In genomic region chr5:23712130-23713001, GRCm38 (mm10) we compare ENCODE assay signal across 8 mouse cellular contexts. TPM values are rescaled to one million over a fixed set of nuclear protein-coding genes. Genes with fewer than 3 reads are reported as not detected.
DNase-seq lines count a peak whose midpoint lies in the region; ATAC-seq and TF ChIP-seq lines count a peak whose summit lies in the region.

No protein-coding gene starts in this region.

- H3K4me2 ChIP-seq in forebrain, embryonic 14.5 days (ENCODE audit: low read length) = peak overlapping the region; percentile 76
- peak overlapping the region; percentile 82 for H3K4me2 ChIP-seq in liver, postnatal 0 days (ENCODE audit: low read depth, low read length)
- peak overlapping the region; percentile 81 for H3K4me2 ChIP-seq in neural tube, embryonic 13.5 days

- no peaks in the 10 kb centered on the region for H3K4me1 ChIP-seq in ES-Bruce4 (ENCODE audit: control insufficient read depth, insufficient read depth, low read length)
- H3K4me1 ChIP-seq in forebrain, embryonic 14.5 days (ENCODE audit: control insufficient read depth, insufficient read depth, low read length) = no peaks in the 10 kb centered on the region
- no peaks in the 10 kb centered on the region for H3K4me1 ChIP-seq in liver, postnatal 0 days (ENCODE audit: insufficient read depth)
- no peaks in the 10 kb centered on the region; the same call in 1 of the 2 replicates for H3K4me1 ChIP-seq in neural tube, embryonic 13.5 days (replicated peaks)

- no peaks in the 10 kb centered on the region for H3K27me3 ChIP-seq in ES-Bruce4 (ENCODE audit: control insufficient read depth, insufficient read depth, low read length, poor library complexity, severe bottlenecking)
- no peaks in the 10 kb centered on the region for H3K27me3 ChIP-seq in forebrain, embryonic 14.5 days (replicated peaks; ENCODE audit: control insufficient read depth, insufficient read depth, low read length)
- H3K27me3 ChIP-seq in liver, postnatal 0 days (ENCODE audit: insufficient read depth, low read length) = no peaks in the 10 kb centered on the region
- H3K27me3 ChIP-seq in neural tube, embryonic 13.5 days = no peaks in the 10 kb centered on the region

- peak overlapping the region; percentile 60 for H3K9ac ChIP-seq in ES-Bruce4 (ENCODE audit: low read depth, poor library complexity, severe bottlenecking)
- H3K9ac ChIP-seq in forebrain, embryonic 14.5 days (ENCODE audit: low read length) = peak overlapping the region; percentile 75
- H3K9ac ChIP-seq in liver, postnatal 0 days (replicated peaks) = peak overlapping the region; percentile 59
- H3K9ac ChIP-seq in neural tube, embryonic 13.5 days = peak overlapping the region; percentile 81

- no peak for TF ChIP-seq EP300 in ES-Bruce4 (IDR thresholded peaks at IDR 0.05; ENCODE audit: insufficient read depth, low read depth, low read length)
- TF ChIP-seq EP300 in liver, postnatal 0 days (IDR thresholded peaks at IDR 0.05; ENCODE audit: low read depth) = no peak

- TF ChIP-seq POLR2A in ES-Bruce4 (IDR thresholded peaks at IDR 0.05; ENCODE audit: insufficient read depth, low read length) = no peak

- H3K36me3 ChIP-seq in ES-Bruce4 (ENCODE audit: control insufficient read depth, insufficient read depth, low read length, poor library complexity, severe bottlenecking) = peaks cover 30% of the 10 kb centered on the region
- H3K36me3 ChIP-seq in forebrain, embryonic 14.5 days (ENCODE audit: control insufficient read depth, insufficient read depth, low read length) = peaks cover 18% of the 10 kb centered on the region
- peaks cover 5% of the 10 kb centered on the region; the same call in 1 of the 2 replicates for H3K36me3 ChIP-seq in liver, postnatal 0 days (replicated peaks; ENCODE audit: insufficient read depth, low read length)
- peaks cover 29% of the 10 kb centered on the region for H3K36me3 ChIP-seq in neural tube, embryonic 13.5 days

- no peak overlapping the region for H3K27ac ChIP-seq in ES-Bruce4 (ENCODE audit: insufficient read depth, low read length)
- H3K27ac ChIP-seq in forebrain, embryonic 14.5 days (ENCODE audit: low read depth, low read length) = peak overlapping the region; percentile 48; the same call in 1 of the 2 replicates
- 0 out of 2 replicates have a peak overlapping the region, but pooled peaks have one; percentile 17 for H3K27ac ChIP-seq in liver, postnatal 0 days (ENCODE audit: low read depth)
- 0 out of 2 replicates have a peak overlapping the region, but pooled peaks have one; percentile 33 for H3K27ac ChIP-seq in neural tube, embryonic 13.5 days (replicated peaks)

- H3K9me3 ChIP-seq in ES-Bruce4 (replicated peaks; ENCODE audit: control insufficient read depth, insufficient read depth, low read length, poor library complexity, severe bottlenecking) = peaks cover 42% of the 10 kb centered on the region
- no peaks in the 10 kb centered on the region; the same call in 1 of the 2 replicates for H3K9me3 ChIP-seq in forebrain, embryonic 14.5 days (replicated peaks; ENCODE audit: control insufficient read depth, low read length)
- peaks cover 4% of the 10 kb centered on the region for H3K9me3 ChIP-seq in liver, postnatal 0 days (ENCODE audit: low read length)
- H3K9me3 ChIP-seq in neural tube, embryonic 13.5 days = peaks cover 16% of the 10 kb centered on the region

- WGBS in forebrain, embryonic 14.5 days = 4% methylated on average over 59 of the region's 60 CpGs
- WGBS in large intestine, adult 2 months = 2% methylated on average over 60 of the region's 60 CpGs
- WGBS in liver, postnatal 0 days (ENCODE audit: insufficient replicate concordance) = 6% methylated on average over 46 of the region's 60 CpGs
- 5% methylated on average over 59 of the region's 60 CpGs for WGBS in neural tube, embryonic 13.5 days

- peak; percentile 73 for DNase-seq in cerebellum, adult 11 months
- peak; percentile 61 for DNase-seq in forebrain, embryonic 14.5 days (ENCODE audit: low spot score)
- DNase-seq in heart, postnatal 10 days = peak; percentile 84 to 85
- DNase-seq in large intestine, adult 2 months (ENCODE audit: low read depth, low spot score) = peak; percentile 6
- peak; percentile 72 for DNase-seq in liver, postnatal 0 days
- peak; percentile 75 for DNase-seq in testis, postnatal 14 days (ENCODE audit: low spot score)

- ATAC-seq in forebrain, embryonic 14.5 days = peak; percentile 98
- peak; percentile 98 for ATAC-seq in liver, postnatal 0 days
- ATAC-seq in neural tube, embryonic 13.5 days (ENCODE audit: low read depth) = peak; percentile 98

- intact Hi-C loops in heart, postnatal 10 days (cut with DNase I) = loop anchor here (1.0 kb wide), 1 partner anchor 36 kb away; no protein-coding TSS in a partner anchor

- H3K4me3 ChIP-seq in ES-Bruce4 (ENCODE audit: low read depth, low read length) = peak overlapping the region; percentile 97
- H3K4me3 ChIP-seq in forebrain, embryonic 14.5 days (ENCODE audit: low read depth, low read length) = peak overlapping the region; percentile 60
- peak overlapping the region; percentile 59 for H3K4me3 ChIP-seq in liver, postnatal 0 days (ENCODE audit: low read depth, low read length)
- peak overlapping the region; percentile 75 for H3K4me3 ChIP-seq in neural tube, embryonic 13.5 days

- peak; percentile 2 for TF ChIP-seq CTCF in ES-Bruce4 (IDR thresholded peaks at IDR 0.05; ENCODE audit: low read depth, low read length)
- peak; percentile 60 for TF ChIP-seq CTCF in liver, postnatal 0 days (IDR thresholded peaks at IDR 0.05; ENCODE audit: low read depth)

RNA-seq across cellular contexts. Expression of gene Srpk2, which starts 27.9 kb away (rescaled TPM):
- polyA plus RNA-seq in ES-Bruce4 (2011; ENCODE audit: insufficient read depth, insufficient read length, low read depth, missing spikeins) = 64.8 and 71.2 TPM in 2 replicates
- 98.4 and 102 TPM in 2 replicates for polyA plus RNA-seq in forebrain, embryonic 14.5 days (2014; fragmentation: Nextera tagmentation; extraction: Ambion mirVana)
- total RNA-seq in heart, postnatal 10 days (2021) = 10 to 100 TPM; 48.6 to 53.2 TPM
- polyA plus RNA-seq in large intestine, adult 2 months (2012; rRNA removed) = 2.2 and 3.1 TPM in 2 replicates
- polyA plus RNA-seq in liver, postnatal 0 days (2015; fragmentation: Nextera tagmentation; extraction: Ambion mirVana) = 9.6 and 10.9 TPM in 2 replicates
- polyA plus RNA-seq in neural tube, embryonic 13.5 days (2015; fragmentation: Nextera tagmentation; extraction: Ambion mirVana) = 91.1 and 96.1 TPM in 2 replicates

Comparison
In these comparisons a context has a peak if more than half of its experiments do, and no peak if none do; other contexts are left out.
1. DNase-seq: peak in every context shown above with its lines; median percentile 84 in heart, postnatal 10 days; 75 in testis, postnatal 14 days; 73 in cerebellum, adult 11 months; 72 in liver, postnatal 0 days; 61 in forebrain, embryonic 14.5 days; 6 in large intestine, adult 2 months.